Mouse (Mus musculus): ENCODE results near the gene Timm8a2.

DNA sequence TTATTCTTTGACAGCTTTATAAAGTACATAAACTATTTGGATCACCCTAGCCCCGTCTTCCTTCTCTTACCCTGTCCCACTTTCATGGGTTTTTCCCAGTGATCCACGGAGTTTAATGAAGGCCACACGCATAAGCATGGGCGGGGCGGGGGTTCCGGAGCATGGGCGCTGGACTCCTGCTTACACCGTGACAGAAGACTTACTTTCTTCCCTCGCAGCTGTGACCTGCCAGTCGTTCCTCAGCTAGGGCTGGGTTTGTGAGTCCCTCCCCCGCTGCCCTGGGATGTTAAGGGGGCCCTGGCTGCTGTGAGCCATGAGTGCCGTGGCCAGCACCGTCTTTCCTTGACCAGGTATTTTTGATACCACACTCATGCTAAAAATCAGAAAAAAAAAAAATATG is 21.7 kb upstream of the Timm8a2 start:
- TF ChIP-seq GATA1 (IDR thresholded peaks at IDR 0.05; ENCODE audit: low read depth, low read length) (no peak), EP300 (IDR thresholded peaks at IDR 0.05; ENCODE audit: low read depth in 1 of 2, low read length in 2 of 2) (no peak), CTCF (IDR thresholded peaks at IDR 0.05 in 2 of 3, conservative IDR thresholded peaks at IDR 0.05 in 1 of 3; ENCODE audit: control insufficient read depth in 1 of 3, insufficient read depth in 1 of 3, low read depth in 2 of 3, low read length in 3 of 3, poor library complexity in 1 of 3, severe bottlenecking in 1 of 3) (no peak), MAZ (IDR thresholded peaks at IDR 0.05; ENCODE audit: low read depth, low read length) (no peak), RAD21 (IDR thresholded peaks at IDR 0.05; ENCODE audit: low read depth, low read length) (no peak), TAL1 (IDR thresholded peaks at IDR 0.05; ENCODE audit: low read length) (no peak), POLR2A (IDR thresholded peaks at IDR 0.05; ENCODE audit: control insufficient read depth in 1 of 2, insufficient read depth in 1 of 2, low read depth in 1 of 2, low read length in 2 of 2, poor library complexity in 1 of 2) (no peak), TBP (IDR thresholded peaks at IDR 0.05; ENCODE audit: low read depth, low read length) (no peak), HCFC1 (IDR thresholded peaks at IDR 0.05; ENCODE audit: low read depth, low read length) (no peak), MAX (IDR thresholded peaks at IDR 0.05; ENCODE audit: low read length) (no peak), ETS1 (IDR thresholded peaks at IDR 0.05; ENCODE audit: low read depth, low read length) (no peak), MEF2A (IDR thresholded peaks at IDR 0.05; ENCODE audit: extremely low read depth, insufficient replicate concordance, low read depth, low read length, poor library complexity, severe bottlenecking) (no peak), BHLHE40 (IDR thresholded peaks at IDR 0.05; ENCODE audit: borderline replicate concordance, low read depth, low read length) (no peak)

Data from MEL (cell line).